27 mouse cellular contexts compared by ENCODE assay signal in genomic region chr9:124137619-124138018, GRCm38 (mm10). TPM values are rescaled to one million over a fixed set of nuclear protein-coding genes. Genes with fewer than 3 reads are reported as not detected.
DNase-seq lines count a peak whose midpoint lies in the region; ATAC-seq lines count a peak whose summit lies in the region.
"Had no signal": no experiment of that assay in that cellular context is flagged by ENCODE, and none has a peak within 500 bp of the region (broad histone marks: within the 10 kb centered on the region; RNA-seq: fewer than 3 reads in every experiment).

No protein-coding gene starts in this region.

- peaks cover 35% of the 10 kb centered on the region for H3K4me1 ChIP-seq in erythroblast, embryonic 14.5 days (ENCODE audit: control insufficient read depth)
- peaks cover 31% of the 10 kb centered on the region for H3K4me1 ChIP-seq in liver, embryonic 13.5 days (replicated peaks)
- H3K4me1 ChIP-seq in kidney, embryonic 14.5 days (ENCODE audit: control insufficient read depth, insufficient read depth, low read length) = no peaks in the 10 kb centered on the region
- H3K4me1 ChIP-seq: embryonic facial prominence, embryonic 13.5 days; forebrain, embryonic 13.5 days; hindbrain, embryonic 13.5 days; limb, embryonic 13.5 days had no signal

- no peak overlapping the region for H3K9ac ChIP-seq in liver, embryonic 13.5 days
- H3K9ac ChIP-seq in kidney, embryonic 14.5 days (ENCODE audit: low read depth, low read length) = no peak overlapping the region
- H3K9ac ChIP-seq: embryonic facial prominence, embryonic 13.5 days; forebrain, embryonic 13.5 days; hindbrain, embryonic 13.5 days; limb, embryonic 13.5 days had no signal

- no peaks in the 10 kb centered on the region for H3K36me3 ChIP-seq in erythroblast, embryonic 14.5 days (ENCODE audit: control insufficient read depth)
- no peaks in the 10 kb centered on the region for H3K36me3 ChIP-seq in liver, embryonic 13.5 days
- H3K36me3 ChIP-seq in kidney, embryonic 14.5 days (ENCODE audit: control insufficient read depth, insufficient read depth, low read length) = no peaks in the 10 kb centered on the region
- H3K36me3 ChIP-seq: embryonic facial prominence, embryonic 13.5 days; hindbrain, embryonic 13.5 days; limb, embryonic 13.5 days had no signal

- H3K9me3 ChIP-seq in erythroblast, embryonic 14.5 days (ENCODE audit: control insufficient read depth, low read length) = no peaks in the 10 kb centered on the region
- H3K9me3 ChIP-seq in liver, embryonic 13.5 days (replicated peaks) = no peaks in the 10 kb centered on the region
- H3K9me3 ChIP-seq in kidney, embryonic 14.5 days (ENCODE audit: control insufficient read depth, low read length) = no peaks in the 10 kb centered on the region
- H3K9me3 ChIP-seq: embryonic facial prominence, embryonic 13.5 days; forebrain, embryonic 13.5 days; hindbrain, embryonic 13.5 days; limb, embryonic 13.5 days had no signal

- ATAC-seq in common myeloid progenitor, adult 5-6 weeks (replicated peaks; ENCODE audit: low read depth, poor library complexity, severe bottlenecking) = peak; percentile 48
- peak; percentile 66 for ATAC-seq in liver, embryonic 13.5 days (ENCODE audit: low read depth)
- ATAC-seq in megakaryocyte progenitor cell, adult 5-6 weeks (replicated peaks; ENCODE audit: poor library complexity) = peak; percentile 23
- ATAC-seq in kidney, embryonic 14.5 days (ENCODE audit: low FRiP score, low TSS enrichment) = no peak
- ATAC-seq: forebrain, embryonic 13.5 days; inflammation-experienced regulatory T-cells, adult 6 months; midbrain, embryonic 16.5 days had no signal

- 40% methylated on average over 11 of the region's 11 CpGs for WGBS in liver, embryonic 13.5 days (ENCODE audit: insufficient replicate concordance)
- 81% methylated on average over 11 of the region's 11 CpGs for WGBS in kidney, embryonic 14.5 days

- DNase-seq in liver, embryonic 13.5 days = no peak
- no peak for DNase-seq in testis, postnatal 10 days (ENCODE audit: low spot score)
- no peak for DNase-seq in layer of hippocampus, postnatal 14 days (ENCODE audit: low spot score in 2 of 2)
- DNase-seq: B cell, adult 2 months; cerebellum, adult 9-10 months; gastrocnemius, postnatal 14 days; heart, adult 11 months; heart, postnatal 4 days; kidney, adult 18-20 months; kidney, postnatal 36 days; lung, adult 2 months; right cerebral cortex, postnatal 25 days; thymus, adult 18-20 months; thymus, postnatal 25 days had no signal

- peak overlapping the region; percentile 54 for H3K4me2 ChIP-seq in liver, embryonic 13.5 days
- no peak overlapping the region for H3K4me2 ChIP-seq in kidney, embryonic 14.5 days (replicated peaks; ENCODE audit: low read depth, low read length)
- H3K4me2 ChIP-seq: embryonic facial prominence, embryonic 13.5 days; forebrain, embryonic 13.5 days; heart, embryonic 11.5 days; hindbrain, embryonic 13.5 days; limb, embryonic 13.5 days; midbrain, embryonic 11.5 days had no signal

- no peaks in the 10 kb centered on the region for H3K27me3 ChIP-seq in erythroblast, embryonic 14.5 days (ENCODE audit: control insufficient read depth)
- H3K27me3 ChIP-seq in liver, embryonic 13.5 days = no peaks in the 10 kb centered on the region
- H3K27me3 ChIP-seq in kidney, embryonic 14.5 days (ENCODE audit: control insufficient read depth, insufficient read depth, low read length) = no peaks in the 10 kb centered on the region
- H3K27me3 ChIP-seq: embryonic facial prominence, embryonic 13.5 days; forebrain, embryonic 13.5 days; hindbrain, embryonic 13.5 days; limb, embryonic 13.5 days had no signal

- H3K4me3 ChIP-seq in erythroblast, embryonic 14.5 days (replicated peaks) = peak overlapping the region; percentile 32
- no peak overlapping the region for H3K4me3 ChIP-seq in liver, embryonic 13.5 days (replicated peaks)
- H3K4me3 ChIP-seq in kidney, embryonic 14.5 days (ENCODE audit: low read length) = no peak overlapping the region
- H3K4me3 ChIP-seq: embryonic facial prominence, embryonic 13.5 days; forebrain, embryonic 13.5 days; hindbrain, embryonic 13.5 days; layer of hippocampus, adult 2 months; limb, embryonic 13.5 days had no signal

- peak overlapping the region; percentile 88 for H3K27ac ChIP-seq in liver, embryonic 13.5 days
- H3K27ac ChIP-seq in kidney, embryonic 14.5 days (ENCODE audit: low read depth, low read length) = no peak overlapping the region
- H3K27ac ChIP-seq: embryonic facial prominence, embryonic 13.5 days; forebrain, embryonic 13.5 days; hindbrain, embryonic 13.5 days; layer of hippocampus, adult 2 months; limb, embryonic 13.5 days had no signal

RNA-seq across cellular contexts. Expression of gene Ccr5, which starts 16.3 kb away (rescaled TPM):
- 0.37 and 0.53 TPM in 2 replicates for total RNA-seq in common myeloid progenitor, adult 5-6 weeks (2017)
- polyA plus RNA-seq in erythroblast, embryonic 14.5 days (2012) = under 0.01 TPM in 1 of 2 replicates, not detected in the other
- 1.4 and 1.6 TPM in 2 replicates for polyA plus RNA-seq in liver, embryonic 13.5 days (2015; fragmentation: Nextera tagmentation; extraction: Ambion mirVana)
- total RNA-seq in megakaryocyte progenitor cell, adult 5-6 weeks (2015) = 0.39 and 3.8 TPM in 2 replicates
- total RNA-seq in megakaryocyte progenitor cell, adult 5-6 weeks (2017) = 0.54 and 0.87 TPM in 2 replicates
- 0.33 and 0.60 TPM in 2 replicates for polyA plus RNA-seq in kidney, embryonic 14.5 days (2014; fragmentation: Nextera tagmentation; extraction: Ambion mirVana)
- total RNA-seq in layer of hippocampus, postnatal 14 days (2021) = 10 to 100 TPM in 1 of 2 experiments, 1 to 10 TPM in 1; 8.0 to 11.3 TPM

RNA-seq across cellular contexts. Expression of gene Ccr2, which starts 35.9 kb away (rescaled TPM):
- total RNA-seq in common myeloid progenitor, adult 5-6 weeks (2017) = 47.1 and 48.6 TPM in 2 replicates
- polyA plus RNA-seq in erythroblast, embryonic 14.5 days (2012) = not detected in 2 replicates
- 3.9 and 4.5 TPM in 2 replicates for polyA plus RNA-seq in liver, embryonic 13.5 days (2015; fragmentation: Nextera tagmentation; extraction: Ambion mirVana)
- 75.3 and 101 TPM in 2 replicates for total RNA-seq in megakaryocyte progenitor cell, adult 5-6 weeks (2015)
- 102 and 119 TPM in 2 replicates for total RNA-seq in megakaryocyte progenitor cell, adult 5-6 weeks (2017)
- polyA plus RNA-seq in kidney, embryonic 14.5 days (2014; fragmentation: Nextera tagmentation; extraction: Ambion mirVana) = 1.6 and 1.9 TPM in 2 replicates
- under 1 TPM; 0.17 to 0.30 TPM for total RNA-seq in layer of hippocampus, postnatal 14 days (2021)
- polyA plus RNA-seq: midbrain, embryonic 16.5 days had no signal

Comparison
In these comparisons a context has a peak if more than half of its experiments do, and no peak if none do; other contexts are left out.
1. RNA of gene Ccr2, which starts 35.9 kb away (total RNA-seq): 75.3 to 119 TPM in megakaryocyte progenitor cell, adult 5-6 weeks and 47.1 to 48.6 TPM in common myeloid progenitor, adult 5-6 weeks; 0.17 to 0.30 TPM in layer of hippocampus, postnatal 14 days; every median in the first group is over 10 times any median in the second.